Mouse (Mus musculus) spleen, adult 2 months (tissue): ENCODE data around the gene Gtpbp1.

ENCODE experiments used
- CTCF ChIP-seq: fragments of 200-500 bp; IDR thresholded peaks from 2 replicates; pipeline ENCODE4 v1.5.1; 2011; ENCODE audit warnings: mild to moderate bottlenecking, inconsistent platforms; ENCODE audit not compliant: insufficient read depth, insufficient read length, insufficient replicate concordance; ENCODE audit errors: extremely low read depth
- POLR2A ChIP-seq: fragments of 200-500 bp; IDR thresholded peaks from 2 replicates; pipeline ENCODE4 v1.6.1; 2011; ENCODE audit warnings: low read depth, low read length, inconsistent platforms

DNA sequence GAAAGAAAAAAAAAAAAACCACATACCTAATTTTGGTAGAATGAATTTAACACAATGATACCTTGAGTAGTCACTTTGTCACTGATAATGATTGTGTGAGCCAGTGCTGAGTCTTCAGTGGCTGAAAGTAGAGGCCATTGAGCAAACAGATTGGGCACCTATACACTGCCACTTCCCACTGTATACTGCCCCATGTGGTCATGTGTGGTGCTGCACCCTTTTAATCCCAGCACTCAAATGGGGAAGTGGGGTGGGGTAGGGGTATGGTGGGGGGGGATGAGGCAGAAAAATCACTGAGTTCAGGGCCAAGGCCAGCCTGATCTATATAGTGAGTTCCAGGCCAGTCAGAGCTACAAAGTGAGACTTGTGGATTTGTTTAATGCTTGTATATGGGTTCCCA is 40.1 kb upstream of the Gtpbp1 start:
- TF ChIP-seq CTCF (peak; percentile 42; the same call in 1 of the 2 replicates), POLR2A (no peak)
